Comparison of ENCODE assay signal across 18 mouse cellular contexts in the genomic region with DNA sequence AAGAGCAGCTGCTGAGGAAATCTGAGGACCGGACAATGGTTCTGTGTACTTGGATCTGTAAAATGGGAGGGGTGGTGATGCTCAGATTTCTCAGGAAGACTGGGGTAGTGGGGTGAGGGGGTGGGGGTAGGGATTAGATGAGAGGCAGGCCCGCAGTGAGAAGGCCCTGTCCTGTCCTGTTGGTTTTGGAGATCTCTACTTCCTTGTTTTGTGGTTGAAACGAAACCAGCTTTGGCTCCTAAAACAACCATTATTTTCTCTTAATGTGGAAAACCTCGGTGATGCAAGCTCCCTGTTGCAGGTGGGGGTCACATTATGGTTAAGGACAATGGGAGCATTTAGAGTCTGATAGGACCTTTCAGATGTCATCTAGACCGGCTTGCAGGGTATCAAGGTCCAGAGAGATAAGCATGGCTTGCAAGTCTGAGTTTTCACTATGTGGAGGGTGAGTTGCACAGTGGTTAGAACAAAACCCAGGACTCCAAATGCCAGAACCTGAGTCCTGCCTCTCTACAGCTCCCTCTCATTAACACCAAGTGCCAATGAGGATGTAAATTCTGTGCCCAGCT. TPM values are rescaled to one million over a fixed set of nuclear protein-coding genes. Genes with fewer than 3 reads are reported as not detected.
"Had no signal": no experiment of that assay in that cellular context is flagged by ENCODE, and none has a peak within 500 bp of the region (broad histone marks: within the 10 kb centered on the region; RNA-seq: fewer than 3 reads in every experiment).

No protein-coding gene starts in this region.

- DNase-seq: liver, postnatal 0 days; lung, adult 2 months; lung, postnatal 14 days; lung, postnatal 36 days; right cerebral cortex, postnatal 14 days; thymus, adult 2 months; thymus, postnatal 36 days had no signal

- H3K27me3 ChIP-seq: lung, embryonic 15.5 days; midbrain, embryonic 13.5 days; midbrain, embryonic 15.5 days; neural tube, embryonic 12.5 days; stomach, embryonic 15.5 days had no signal

- H3K9me3 ChIP-seq: lung, embryonic 15.5 days; stomach, embryonic 15.5 days had no signal

- H3K36me3 ChIP-seq: midbrain, embryonic 13.5 days; midbrain, embryonic 15.5 days had no signal

- H3K27ac ChIP-seq: lung, embryonic 15.5 days; macrophage; midbrain, embryonic 13.5 days; midbrain, embryonic 15.5 days; neural tube, embryonic 12.5 days; stomach, embryonic 15.5 days; stomach, postnatal 0 days had no signal

- H3K4me2 ChIP-seq: lung, embryonic 15.5 days; midbrain, embryonic 11.5 days; midbrain, embryonic 13.5 days; midbrain, embryonic 15.5 days; neural tube, embryonic 12.5 days; stomach, embryonic 15.5 days had no signal

- H3K4me3 ChIP-seq: lung, embryonic 15.5 days; megakaryocyte, embryonic 14.5 days; midbrain, embryonic 13.5 days; midbrain, embryonic 15.5 days; neural tube, embryonic 12.5 days; stomach, embryonic 15.5 days had no signal

- H3K4me1 ChIP-seq: lung, embryonic 15.5 days; midbrain, embryonic 13.5 days; midbrain, embryonic 15.5 days; neural tube, embryonic 12.5 days; stomach, embryonic 15.5 days had no signal

- ATAC-seq: liver, postnatal 0 days; lung, postnatal 0 days; midbrain, embryonic 13.5 days; midbrain, embryonic 15.5 days had no signal

- H3K9ac ChIP-seq: liver, postnatal 0 days; lung, embryonic 15.5 days; midbrain, embryonic 13.5 days; midbrain, embryonic 15.5 days; neural tube, embryonic 12.5 days; stomach, embryonic 15.5 days had no signal

RNA-seq across cellular contexts. Expression of a gene that starts 32.2 kb away (rescaled TPM):
- total RNA-seq: monocyte, adult 5-6 weeks had no signal
